Mouse (Mus musculus): ENCODE measurements around the gene Gm49721.
"Not testable (repeated sequence)": the region's sequence is repeated elsewhere in the genome, so short reads cannot be mapped to it uniquely, and the experiment has no call there.

Gm49721 gene

GRCm38 (mm10) chr17:6980144-6980543 is 1.4 kb downstream of the Gm49721 start:
- DNase-seq (ENCODE audit: low read depth), result not testable (repeated sequence)

GRCm38 (mm10) chr17:6986118-6986517 is 7.4 kb downstream of the Gm49721 start:
- not testable (repeated sequence) for DNase-seq (ENCODE audit: low read depth)

DNA sequence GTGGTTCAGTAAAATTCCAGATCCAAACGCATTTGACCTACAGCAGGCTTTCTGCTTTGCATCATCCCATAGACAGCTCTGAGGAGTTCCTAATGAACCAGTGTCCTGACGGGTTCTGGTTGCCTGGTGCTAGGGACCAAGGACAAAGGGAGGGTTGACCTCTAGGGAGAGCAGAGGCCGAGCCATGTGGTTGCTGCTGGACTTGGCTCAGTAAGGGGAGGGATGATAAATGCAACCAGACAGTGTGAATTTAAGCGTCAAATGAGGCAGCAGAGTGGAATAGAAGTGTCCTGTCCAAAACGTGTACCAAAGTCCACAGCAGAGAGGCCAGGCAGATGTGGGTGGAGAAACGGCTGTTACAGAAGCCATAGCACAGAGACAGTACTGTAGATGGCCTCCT is 16.8 kb downstream of the Gm49721 start:
- DNase-seq (ENCODE audit: low read depth), result not testable (repeated sequence)

DNA sequence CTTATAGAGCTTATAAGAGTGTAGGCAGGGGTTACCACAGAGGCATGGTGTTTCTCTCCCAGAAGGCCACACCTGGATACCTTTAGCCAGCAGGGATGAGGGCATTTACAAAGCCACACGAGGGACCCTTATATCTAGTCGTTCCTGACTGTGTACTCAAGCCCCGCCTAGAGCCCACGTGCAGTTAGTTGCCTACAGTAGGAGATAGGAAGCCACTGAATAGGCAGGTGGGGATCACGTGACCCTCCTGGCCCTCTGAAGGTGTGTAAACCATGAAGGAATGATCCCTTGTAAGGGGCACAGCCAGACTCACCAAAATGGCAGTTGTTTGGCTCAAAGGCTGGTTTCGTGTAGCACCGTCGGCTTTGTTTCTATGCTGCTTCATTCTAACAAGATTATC is 18.1 kb downstream of the Gm49721 start:
- not testable (repeated sequence) for DNase-seq (ENCODE audit: low read depth)

- not testable (repeated sequence) for DNase-seq (ENCODE audit: low read depth)
These were observed 19.2 kb downstream of the Gm49721 start for GRCm38 (mm10) chr17:6997778-6998490.

- DNase-seq (ENCODE audit: low read depth), result not testable (repeated sequence)
These were observed 23.3 kb downstream of the Gm49721 start for GRCm38 (mm10) chr17:7001790-7002585.

- not testable (repeated sequence) for DNase-seq (ENCODE audit: low read depth)
These were observed 24.7 kb downstream of the Gm49721 start for GRCm38 (mm10) chr17:7003392-7003791.

GRCm38 (mm10) chr17:7005646-7006045 is 26.9 kb downstream of the Gm49721 start:
- DNase-seq (ENCODE audit: low read depth), result not testable (repeated sequence)

GRCm38 (mm10) chr17:7008885-7009284 is 30.2 kb downstream of the Gm49721 start:
- not testable (repeated sequence) for DNase-seq (ENCODE audit: low read depth)

DNA sequence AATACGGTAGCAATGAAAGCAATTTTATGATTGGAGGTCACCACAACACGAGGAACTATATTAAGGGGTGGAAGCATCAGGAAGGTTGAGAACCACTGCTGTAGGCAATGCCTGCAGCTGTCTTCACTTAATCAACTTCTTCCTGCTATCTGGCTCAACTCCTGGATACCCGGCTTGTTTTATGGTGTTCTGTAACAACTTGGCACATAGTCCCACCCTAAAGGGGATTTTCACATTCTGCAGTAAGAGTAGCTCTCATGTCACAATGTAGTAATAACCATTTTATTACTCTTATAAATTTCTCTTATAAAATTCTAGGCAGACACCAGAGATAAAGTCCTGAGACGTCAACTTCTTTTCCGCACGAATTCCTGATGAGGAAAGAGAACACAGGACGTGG is 30.7 kb downstream of the Gm49721 start:
- DNase-seq (ENCODE audit: low read depth), result not testable (repeated sequence)

DNA sequence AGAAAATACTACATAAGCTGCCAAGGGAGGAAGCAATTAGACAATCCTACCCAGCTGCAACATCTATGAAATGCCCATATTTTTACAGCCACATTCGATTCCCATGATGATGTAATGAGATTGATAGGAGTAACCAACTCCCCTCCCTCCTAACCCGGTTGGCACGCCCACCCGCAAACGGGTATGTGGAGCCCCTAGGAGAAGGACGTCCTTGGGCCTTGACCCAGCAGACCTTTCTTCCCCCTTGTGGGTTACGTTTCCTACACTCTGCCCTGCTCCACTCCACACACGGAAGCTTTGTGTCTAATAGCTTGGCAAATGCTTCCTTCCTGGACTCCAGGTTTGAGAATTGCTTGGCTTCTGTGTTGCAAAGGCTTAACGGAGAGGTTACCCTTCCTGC is 31.2 kb downstream of the Gm49721 start:
- not testable (repeated sequence) for DNase-seq (ENCODE audit: low read depth)

DNA sequence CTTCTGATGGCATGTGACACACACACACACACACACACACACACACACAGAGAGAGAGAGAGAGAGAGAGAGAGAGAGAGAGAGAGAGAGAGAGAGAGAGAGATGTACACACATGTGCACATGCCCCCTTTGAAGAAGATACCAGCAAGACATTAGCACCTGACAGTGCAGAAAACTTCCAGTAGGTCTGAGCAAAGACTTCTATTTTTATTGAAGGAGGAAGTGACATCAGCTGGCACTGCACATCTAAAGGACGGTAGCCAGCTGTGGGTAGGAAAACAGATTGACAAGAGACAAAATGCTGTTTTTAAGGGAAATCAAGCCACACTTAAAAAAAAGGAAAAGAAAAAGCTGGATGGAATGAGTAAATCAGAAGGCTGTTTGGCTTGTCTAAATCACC is 35.5 kb downstream of the Gm49721 start:
- not testable (repeated sequence) for DNase-seq (ENCODE audit: low read depth)

DNA sequence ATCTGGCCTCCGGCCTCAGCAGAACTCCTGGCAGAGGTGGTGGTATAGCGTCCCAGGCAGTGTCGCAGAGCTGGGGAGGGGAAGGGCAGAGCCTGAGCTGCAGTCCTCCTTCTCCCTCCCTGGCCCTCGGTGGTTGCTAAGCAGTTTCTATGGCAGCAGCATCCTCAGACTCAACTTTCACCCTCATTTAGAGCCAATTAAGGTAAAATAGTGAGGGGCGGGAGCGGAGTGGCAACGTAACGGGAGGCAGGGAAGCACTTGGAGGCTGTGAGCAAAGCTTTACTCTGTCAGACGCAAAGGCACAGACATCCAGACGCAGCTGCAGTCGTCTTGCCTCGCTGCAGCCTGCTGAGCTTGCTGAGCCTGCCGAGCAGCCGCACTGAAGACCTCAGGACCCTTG is 46.6 kb downstream of the Gm49721 start, which contains the start of gene Gm1604a:
Gene Gm1604a, plus strand, starts transcription at position 312 of the 400 bp plus-strand sequence.
- DNase-seq (ENCODE audit: low read depth), result not testable (repeated sequence)

GRCm38 (mm10) chr17:7025764-7026346 is 47.2 kb downstream of the Gm49721 start:
- DNase-seq (ENCODE audit: low read depth), result not testable (repeated sequence)

DNA sequence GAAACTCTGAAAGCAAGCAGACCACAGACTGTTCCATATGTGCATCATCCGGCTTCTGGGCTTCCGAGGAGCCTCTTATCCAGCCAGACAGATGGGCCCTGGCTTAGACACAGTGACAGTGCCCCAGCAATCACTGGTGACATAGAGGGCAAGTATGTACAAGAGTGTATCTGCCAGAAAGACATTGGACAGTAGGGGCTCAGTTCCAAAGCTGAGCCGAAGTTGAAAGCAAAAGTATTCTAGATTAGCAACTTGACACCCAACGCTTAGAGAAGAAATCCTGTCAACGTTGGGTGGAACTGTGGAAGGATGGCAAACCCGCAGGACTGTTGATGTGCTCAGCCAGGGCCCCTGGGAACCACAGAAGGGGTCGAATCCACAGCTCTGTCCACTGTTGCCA is 51.5 kb downstream of the Gm49721 start:
- not testable (repeated sequence) for DNase-seq (ENCODE audit: low read depth)

- DNase-seq (ENCODE audit: low read depth), result peak; percentile 22
These were observed 52.0 kb downstream of the Gm49721 start for GRCm38 (mm10) chr17:7030622-7031174.

DNA sequence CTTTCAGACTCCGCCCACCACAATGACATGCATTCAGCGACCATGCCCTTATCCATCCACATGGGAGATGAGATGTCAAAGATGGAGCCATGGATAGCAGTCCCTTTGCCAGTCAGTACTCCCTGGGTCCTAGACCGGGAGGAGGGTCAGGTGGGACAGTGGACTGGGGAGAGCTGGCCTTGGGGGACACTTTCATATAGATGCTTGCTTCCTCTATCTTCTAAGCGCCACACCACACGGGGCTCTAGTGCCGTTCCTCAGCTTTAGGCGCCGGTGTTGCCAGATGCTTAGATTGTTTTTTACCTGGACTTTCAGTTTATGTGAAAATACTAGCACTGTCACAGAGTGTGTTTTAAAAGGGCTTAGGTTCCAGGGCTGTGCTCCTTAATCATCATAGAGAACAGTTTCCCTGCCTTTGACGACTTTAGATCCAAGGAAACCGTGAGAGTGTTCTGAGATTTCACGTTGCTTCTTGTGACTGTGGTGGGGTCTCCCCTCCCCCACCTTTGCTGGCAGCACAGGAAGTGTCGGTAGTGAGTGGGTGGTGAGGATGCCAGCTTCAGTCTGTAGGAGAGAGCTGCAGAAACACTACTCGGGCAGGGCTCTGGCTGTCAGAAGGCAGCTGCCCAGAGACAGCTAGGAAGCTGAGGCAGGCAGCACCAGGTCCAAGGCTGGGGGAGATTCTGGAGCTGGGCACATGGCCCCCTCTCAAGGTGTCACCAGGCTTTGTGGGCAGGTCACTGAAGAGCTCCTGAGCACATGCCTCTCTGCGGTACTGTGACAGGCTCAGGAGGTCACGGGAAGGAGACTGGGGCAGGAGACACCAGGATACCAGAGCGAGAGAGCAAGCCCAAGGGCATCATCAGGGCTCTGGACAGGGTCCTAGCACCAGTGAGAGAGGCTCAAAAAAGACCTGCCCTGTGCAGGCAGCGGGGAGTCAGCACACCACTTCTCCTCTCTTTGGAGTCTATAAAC is 54.8 kb downstream of the Gm49721 start:
- DNase-seq (ENCODE audit: low read depth), result not testable (repeated sequence)

DNA sequence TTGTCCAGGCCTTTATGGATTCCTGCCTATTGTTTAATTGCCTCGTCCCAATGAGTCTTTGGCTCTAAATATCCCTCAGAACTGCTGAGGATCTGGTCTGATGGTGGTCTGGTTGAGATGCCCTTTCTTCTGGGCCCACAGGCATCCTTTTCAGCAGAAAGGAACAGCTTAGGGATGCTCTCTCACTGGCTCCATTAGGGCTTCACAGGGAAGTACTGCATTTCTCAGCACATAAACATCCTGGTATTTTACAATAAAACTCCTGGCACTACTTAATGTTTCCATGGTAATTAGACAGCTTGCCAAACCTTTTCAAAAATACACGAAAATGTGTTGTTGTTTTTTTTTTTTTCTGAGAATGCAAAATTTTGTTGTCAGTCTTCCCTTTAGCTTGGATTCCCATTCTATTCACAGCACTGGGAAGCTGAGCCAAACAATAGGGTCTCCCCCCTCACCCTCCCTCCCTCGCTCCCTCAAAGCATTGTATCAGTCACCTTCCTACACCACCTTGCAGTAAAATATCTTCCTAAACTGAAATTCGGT is 90.4 kb downstream of the Gm49721 start:
- DNase-seq (ENCODE audit: low read depth), result not testable (repeated sequence)

DNA sequence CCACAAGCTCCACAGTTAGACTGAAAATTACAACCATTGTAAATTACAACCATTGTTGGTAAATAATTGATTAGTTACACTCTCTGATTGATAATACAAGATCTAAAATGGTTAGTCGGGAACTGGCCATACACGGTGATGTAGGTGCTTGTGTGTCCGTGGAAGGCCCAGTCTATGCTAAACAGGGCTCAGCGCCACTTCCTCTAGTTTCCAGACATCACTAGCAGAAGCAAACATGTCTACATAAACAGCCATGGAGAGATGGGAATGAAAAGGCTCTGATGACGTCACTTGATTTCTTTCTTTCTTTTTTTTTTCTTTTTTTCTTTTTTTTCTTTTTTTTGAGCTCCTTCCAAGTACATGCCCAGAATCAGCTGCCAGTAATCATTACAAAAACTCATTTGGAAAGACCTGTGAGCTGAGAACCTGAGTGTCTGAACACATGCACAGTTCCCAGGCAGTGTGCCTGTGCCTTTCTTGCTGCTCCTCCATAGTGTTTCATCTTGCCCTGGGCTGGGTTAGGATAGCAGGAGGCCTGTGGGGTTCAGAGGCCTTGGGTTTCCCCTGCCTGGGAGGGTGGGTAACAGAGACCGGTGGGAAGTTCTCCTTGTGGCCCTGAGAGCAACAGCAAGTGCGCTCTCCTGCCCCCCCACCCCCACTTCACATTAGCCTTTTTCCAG is 91.0 kb downstream of the Gm49721 start:
- not testable (repeated sequence) for DNase-seq (ENCODE audit: low read depth)

- peak; percentile 1 for DNase-seq (ENCODE audit: low read depth)
These were observed 95.8 kb downstream of the Gm49721 start for GRCm38 (mm10) chr17:7074494-7074893.

All from fibroblast of lung, adult 2 months (primary cell).